Mouse (Mus musculus): ENCODE data around the gene Zmynd11. TPM values are rescaled to one million over a fixed set of nuclear protein-coding genes. Genes with fewer than 3 reads are reported as not detected.

Zmynd11 gene
- polyA plus RNA-seq, 1 experiment = 52.6 TPM

DNA sequence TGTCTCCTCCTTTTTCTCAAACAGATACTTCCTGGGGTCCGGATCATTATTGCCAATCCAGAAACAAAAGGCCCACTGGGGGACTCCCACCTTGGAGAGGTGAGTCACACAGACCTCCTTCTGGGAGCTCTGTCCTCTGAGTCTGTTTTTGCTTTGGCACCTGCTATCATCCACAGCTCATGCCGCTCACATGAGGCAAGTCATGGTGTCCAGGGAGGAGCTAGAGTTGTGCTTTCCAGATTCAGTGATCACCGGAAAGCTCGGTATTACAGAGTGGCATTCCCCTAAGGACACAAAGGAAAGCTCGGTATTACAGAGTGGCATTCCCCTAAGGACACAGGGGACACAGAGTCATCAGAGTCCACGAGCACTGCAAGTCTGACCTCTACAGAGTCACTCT is 108.5 kb downstream of the Zmynd11 start:
- DNase-seq (ENCODE audit: low read depth) = no peak

DNA sequence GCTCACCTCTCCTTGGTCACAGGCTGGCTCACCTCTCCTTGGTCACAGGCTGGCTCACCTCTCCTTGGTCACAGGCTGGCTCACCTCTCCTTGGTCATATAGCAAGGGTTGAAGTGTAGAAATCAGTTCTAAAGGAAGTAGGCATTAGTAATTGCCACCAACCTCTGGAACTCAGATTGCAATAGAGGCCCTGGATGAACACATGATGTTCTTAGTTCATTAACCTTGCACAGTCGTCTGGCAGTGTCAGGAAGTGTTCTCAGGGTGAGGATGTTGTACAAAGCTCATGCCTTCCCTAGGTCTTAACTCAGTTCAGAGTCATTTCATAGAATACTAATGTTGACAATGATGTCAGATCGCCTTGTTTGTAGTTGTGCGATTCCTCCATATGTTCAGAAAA is 112.1 kb downstream of the Zmynd11 start:
- DNase-seq (ENCODE audit: low read depth) = no peak

DNA sequence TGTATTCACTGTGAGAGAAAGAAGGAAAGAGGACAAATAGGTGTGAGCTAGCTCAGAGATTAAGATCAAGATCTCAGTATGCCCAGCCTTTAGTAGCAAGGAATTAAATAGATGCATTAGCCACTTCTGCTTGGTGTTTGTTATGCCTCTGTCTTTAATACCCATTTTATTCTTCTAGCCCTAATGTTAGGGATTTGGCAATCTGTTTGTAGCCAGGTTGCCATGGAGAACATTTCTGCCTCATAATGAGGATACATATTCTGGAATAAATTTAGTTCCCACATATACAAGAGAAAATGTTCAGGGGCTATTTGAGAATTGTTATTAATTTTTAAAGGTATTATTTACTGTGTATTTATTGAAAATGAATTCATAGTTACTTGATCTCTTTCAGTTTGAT is 114.5 kb downstream of the Zmynd11 start:
- no peak for DNase-seq (ENCODE audit: low read depth)

DNA sequence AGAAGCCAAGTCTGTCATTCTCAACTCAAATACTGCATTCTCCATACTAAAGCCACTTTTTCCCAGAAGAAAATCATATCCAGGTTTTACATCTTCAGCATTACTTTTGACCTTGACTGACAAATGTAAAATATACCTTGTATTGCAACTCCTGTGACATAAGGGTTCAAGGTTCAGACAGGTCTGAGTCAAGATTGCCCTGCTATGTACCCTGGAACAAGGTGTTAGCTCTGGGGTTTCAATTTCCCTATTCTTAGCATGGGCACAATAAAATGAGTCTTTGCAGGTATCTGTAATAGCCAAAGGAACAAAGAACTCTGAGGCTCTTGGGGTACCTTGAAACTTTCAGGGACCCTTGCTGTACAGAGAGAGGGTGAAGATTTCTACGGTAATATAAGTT is 115.2 kb downstream of the Zmynd11 start:
- DNase-seq (ENCODE audit: low read depth) = no peak

GRCm38 (mm10) chr13:9648716-9649115 is 116.4 kb downstream of the Zmynd11 start:
- DNase-seq (ENCODE audit: low read depth) = no peak

GRCm38 (mm10) chr13:9637949-9638348 is 127.2 kb downstream of the Zmynd11 start:
- DNase-seq (ENCODE audit: low read depth) = no peak

- no peak for DNase-seq (ENCODE audit: low read depth)
Measured at GRCm38 (mm10) chr13:9636505-9636904, 128.6 kb downstream of the Zmynd11 start.

GRCm38 (mm10) chr13:9635951-9636350 is 129.2 kb downstream of the Zmynd11 start:
- DNase-seq (ENCODE audit: low read depth) = no peak

Data from gonadal fat pad, adult 2 months (tissue).